Mouse (Mus musculus) c-Kit-positive CD71-positive TER-119-positive erythroid progenitor cells, embryonic 14.5 days (primary cell): ENCODE results near the gene Capn2.

Source experiments
- DNase-seq: peaks from one replicate; pipeline ENCODE4 v3.0.0-alpha.2; 2013; ENCODE audit warnings: low spot score

Gene Capn2

GRCm38 (mm10) chr1:182461261-182461660 lies 56.1 kb downstream of the Capn2 start:
- DNase-seq, result no peak

DNA sequence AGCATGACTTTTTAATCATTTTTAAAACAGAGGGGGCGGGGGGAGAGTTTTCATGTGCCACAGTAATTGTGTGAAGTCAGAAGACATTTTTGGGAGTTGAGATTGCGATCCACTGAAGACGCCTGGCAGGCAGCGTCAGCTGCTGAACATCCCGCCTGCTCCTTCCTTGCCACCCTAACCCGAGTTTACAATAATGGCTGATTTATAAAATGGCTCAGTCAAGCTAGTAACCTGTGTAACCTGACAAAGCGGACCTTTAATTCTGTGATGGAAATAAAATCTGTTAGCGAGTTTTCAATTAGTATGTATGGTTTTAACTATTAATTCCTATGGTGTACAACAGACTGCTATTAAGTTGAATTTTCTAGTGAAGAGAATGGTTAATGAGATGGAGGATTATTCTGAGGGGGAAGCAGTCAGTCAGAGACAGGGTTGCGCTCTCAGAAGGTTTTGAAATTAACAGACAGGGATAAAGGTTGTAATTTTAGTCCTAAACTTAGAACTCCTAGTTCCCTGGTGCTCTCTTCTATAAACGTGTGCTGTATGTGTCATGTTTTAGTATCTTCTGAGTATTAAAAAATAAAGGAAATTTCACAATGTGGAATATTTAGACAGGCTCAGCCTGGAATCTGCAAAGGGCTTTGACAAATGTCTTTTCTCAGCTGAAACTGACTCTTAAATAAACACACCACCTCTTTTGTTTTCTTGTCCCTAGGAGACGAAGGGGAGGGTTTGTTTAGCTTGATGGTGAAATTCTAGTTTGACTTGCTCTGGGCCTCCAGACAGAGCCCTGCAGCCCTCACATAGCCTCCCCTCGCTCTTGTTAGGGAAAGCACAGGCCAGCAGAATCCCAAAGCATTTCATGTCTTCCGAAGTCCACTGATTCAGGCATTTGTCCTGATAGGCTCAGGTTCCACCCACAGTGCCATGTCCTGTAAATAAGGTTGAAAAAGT lies 56.8 kb downstream of the Capn2 start:
- no peak for DNase-seq

DNA sequence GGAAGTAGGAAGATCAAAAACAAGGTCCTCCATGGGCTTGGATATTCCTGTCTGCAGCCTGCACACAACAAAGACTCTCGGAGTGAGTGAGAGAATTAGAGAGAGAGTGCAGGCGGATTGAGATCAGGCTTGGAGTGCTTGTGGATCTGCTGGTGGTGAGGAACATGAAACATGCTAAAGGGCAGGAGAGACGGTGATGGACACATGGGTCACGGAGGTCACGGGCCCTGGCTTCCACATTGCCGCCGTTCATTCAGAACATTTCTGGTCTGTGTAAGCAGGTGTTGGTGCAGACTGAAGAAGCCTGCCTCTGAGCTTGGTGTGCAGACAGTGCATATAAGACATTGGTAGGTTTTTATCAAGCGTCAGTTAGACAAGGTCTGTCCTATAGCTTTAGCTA lies 58.0 kb downstream of the Capn2 start:
- no peak for DNase-seq

GRCm38 (mm10) chr1:182458556-182458955 lies 58.9 kb downstream of the Capn2 start:
- DNase-seq, result no peak

GRCm38 (mm10) chr1:182455080-182455479 lies 62.3 kb downstream of the Capn2 start:
- no peak for DNase-seq

DNA sequence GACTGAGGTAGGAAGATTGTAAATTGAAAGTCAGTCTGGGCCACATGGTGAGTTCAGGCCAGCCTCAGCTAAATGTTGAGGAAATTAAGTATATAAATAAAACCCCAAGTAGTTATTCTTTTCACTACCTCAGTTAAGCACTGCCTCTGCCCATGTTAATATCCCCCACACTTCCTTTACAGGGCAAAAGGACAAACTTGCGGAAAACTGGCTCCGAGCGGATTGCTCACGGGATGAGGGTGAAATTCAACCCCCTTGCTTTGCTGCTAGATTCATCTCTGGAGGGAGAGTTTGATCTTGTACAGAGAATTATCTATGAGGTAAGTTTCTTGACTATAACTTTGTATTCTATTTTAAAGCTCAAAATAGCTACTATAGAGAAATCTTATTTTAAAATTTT lies 64.9 kb downstream of the Capn2 start:
- DNase-seq, result no peak

GRCm38 (mm10) chr1:182448276-182449035 lies 69.0 kb downstream of the Capn2 start:
- DNase-seq, result no peak

DNA sequence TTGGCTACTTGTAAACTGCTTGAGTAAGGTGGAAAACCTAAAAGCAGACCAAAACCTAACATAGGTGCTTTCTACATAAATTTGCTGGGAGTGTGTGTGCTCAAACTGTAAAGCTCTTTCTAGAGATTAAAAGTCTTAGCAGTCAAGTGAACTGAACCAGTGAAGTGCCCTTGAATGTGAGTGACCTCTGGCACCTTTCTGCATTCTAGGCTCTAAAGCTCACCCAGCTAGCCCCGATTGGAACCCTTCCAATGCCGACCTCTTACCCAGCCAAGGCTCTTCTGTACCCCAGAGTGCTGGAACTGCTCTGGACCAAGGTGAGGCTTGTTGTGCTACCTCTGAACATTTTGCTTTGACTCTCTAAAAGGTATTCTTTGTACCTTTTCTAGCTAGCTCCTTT lies 73.3 kb downstream of the Capn2 start:
- DNase-seq, result no peak

GRCm38 (mm10) chr1:182441791-182442473 lies 75.5 kb downstream of the Capn2 start:
- no peak for DNase-seq

DNA sequence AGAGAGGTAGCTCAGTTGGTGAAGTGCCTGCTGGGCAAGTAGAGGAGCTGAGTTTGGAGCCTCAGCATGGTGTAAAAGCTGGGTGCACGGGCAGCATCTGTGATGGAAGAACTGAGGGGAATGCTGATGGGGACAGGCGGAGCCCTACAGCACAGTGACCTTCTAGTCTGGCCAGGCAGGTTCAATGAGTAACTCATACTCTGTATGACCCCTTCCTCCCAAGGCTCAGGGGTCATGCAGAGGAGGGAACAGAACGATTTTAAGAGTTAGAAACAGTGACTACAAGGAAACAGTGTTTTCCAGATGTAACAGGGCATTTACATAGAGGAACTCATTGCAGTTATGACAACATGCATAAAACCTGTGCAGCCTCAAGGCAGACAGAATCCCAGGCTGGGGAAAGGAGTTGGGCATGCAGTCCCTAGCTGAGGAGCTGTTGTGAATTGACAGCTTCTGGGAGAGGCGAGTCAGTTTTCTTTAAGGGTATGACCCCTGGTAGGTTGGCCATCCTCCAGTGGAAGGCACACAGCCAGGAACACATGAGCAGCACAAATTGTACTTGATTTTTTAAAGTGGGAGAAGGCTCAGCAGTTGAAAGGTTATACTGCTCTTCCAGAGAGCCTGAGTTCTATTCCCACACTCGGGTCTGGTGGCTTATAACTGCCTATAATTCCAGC lies 77.7 kb downstream of the Capn2 start:
- no peak for DNase-seq

DNA sequence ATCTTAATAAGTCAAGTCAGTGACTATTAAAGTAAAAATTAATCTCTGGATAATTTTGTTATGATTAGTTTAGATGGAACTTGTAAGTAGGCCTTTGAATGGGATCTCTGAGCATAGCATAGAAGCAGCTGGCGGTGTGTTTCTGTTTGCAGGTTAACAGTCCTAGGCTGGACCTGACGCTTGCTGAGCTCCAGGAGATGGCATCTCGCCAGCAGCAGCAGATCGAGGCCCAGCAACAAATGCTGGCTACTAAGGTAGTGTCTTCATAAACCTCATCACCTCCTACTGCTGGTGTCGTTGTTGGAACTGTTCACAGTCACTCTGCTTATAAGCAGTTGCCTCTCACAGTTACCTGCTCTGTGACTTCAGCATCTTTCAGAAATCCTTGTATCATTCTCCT lies 80.7 kb downstream of the Capn2 start:
- DNase-seq, result no peak

GRCm38 (mm10) chr1:182432059-182432458 lies 85.3 kb downstream of the Capn2 start:
- no peak for DNase-seq

DNA sequence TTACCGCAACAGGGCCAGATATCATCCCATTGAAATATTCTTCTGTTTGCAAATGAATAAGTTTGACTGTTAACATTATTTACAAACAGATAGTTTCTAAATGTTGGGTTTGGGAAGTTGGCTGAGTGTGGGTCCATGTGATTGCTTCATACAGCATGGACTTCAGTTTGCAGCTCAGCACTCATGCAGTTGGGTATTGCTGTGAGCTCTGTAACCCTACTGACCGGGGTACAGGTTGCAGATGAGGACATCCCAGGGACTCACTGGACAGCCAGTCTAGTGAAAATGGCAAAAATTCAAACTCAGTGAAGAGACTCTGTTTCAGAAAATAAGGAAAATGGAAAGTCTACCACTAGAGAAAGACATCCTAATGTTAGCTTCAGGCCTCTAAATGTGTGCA lies 86.7 kb downstream of the Capn2 start:
- DNase-seq, result no peak

DNA sequence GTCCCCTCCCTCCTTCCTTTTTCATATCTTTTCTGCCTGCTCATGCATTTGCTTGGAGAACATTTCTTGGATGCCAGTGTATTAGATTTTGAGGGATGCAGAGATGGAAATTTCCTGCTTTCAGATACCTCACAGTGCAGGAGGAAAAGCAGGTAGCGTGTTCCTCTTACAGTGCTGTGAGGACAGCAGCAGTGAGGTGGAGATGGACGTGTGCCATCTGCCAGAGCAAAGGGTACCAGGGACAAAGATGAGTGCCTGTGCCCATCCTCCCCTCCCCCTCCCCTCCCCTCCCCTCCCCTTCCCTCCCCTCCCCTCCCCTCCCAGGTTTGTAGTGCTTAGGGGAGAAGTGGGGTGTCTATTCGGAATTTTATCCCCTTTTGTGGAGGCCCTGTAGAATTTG lies 87.6 kb downstream of the Capn2 start:
- DNase-seq, result no peak

GRCm38 (mm10) chr1:182427426-182427825 lies 90.0 kb downstream of the Capn2 start:
- DNase-seq, result no peak

GRCm38 (mm10) chr1:182426444-182426843 lies 91.0 kb downstream of the Capn2 start:
- DNase-seq, result no peak

DNA sequence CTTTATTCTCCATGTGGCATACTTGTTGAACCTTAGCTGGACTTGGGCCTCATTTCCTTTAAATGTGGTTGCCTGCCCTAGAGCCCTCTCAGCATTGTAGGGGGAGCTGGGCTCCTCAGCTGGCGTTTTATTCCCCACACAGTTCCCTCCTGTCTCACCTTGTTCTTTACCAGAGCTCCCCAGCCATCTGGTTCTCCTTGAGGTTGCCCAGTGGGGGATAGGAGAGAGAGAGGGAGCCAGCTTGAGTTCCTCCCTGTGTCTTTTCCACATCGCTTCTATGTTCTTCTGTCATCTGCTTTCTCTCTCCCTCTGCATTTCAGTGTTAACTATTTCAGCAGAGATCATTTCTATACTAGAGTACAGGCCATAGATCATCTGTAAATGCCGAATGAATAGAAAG lies 92.2 kb downstream of the Capn2 start:
- no peak for DNase-seq

DNA sequence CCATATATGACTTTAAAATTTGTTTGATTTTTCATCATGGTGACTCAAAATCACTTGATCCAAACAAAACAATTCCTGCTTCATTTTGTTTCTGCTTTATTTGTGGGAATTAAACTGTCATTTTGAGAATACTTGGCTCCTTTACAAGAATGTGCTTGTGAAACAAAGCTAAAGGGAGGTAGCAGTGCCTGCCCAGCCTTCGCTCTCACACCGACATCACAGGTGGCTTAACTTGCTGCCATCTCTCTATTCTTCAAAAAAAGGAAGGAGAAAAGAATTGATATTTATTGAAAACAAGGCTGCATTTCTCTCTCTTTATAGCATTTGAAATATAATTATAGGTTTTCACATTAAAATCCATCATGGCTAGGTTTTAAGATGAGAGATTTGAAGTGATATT lies 93.1 kb downstream of the Capn2 start:
- no peak for DNase-seq

GRCm38 (mm10) chr1:182419481-182419880 lies 97.9 kb downstream of the Capn2 start:
- no peak for DNase-seq
